Comparison of ENCODE assay signal across 24 mouse cellular contexts in genomic region chr6:137547555-137547954, GRCm38 (mm10).
"Had no signal": no experiment of that assay in that cellular context is flagged by ENCODE, and none has a peak within 500 bp of the region (broad histone marks: within the 10 kb centered on the region; RNA-seq: fewer than 3 reads in every experiment).

No protein-coding gene starts in this region.

- H3K4me3 ChIP-seq: forebrain, embryonic 15.5 days; heart, adult 2 months; heart, embryonic 13.5 days; hindbrain, embryonic 13.5 days; hindbrain, embryonic 15.5 days; kidney, embryonic 15.5 days; limb, embryonic 13.5 days; limb, embryonic 15.5 days; liver, embryonic 12.5 days had no signal

- H3K9me3 ChIP-seq: forebrain, embryonic 15.5 days; hindbrain, embryonic 13.5 days; hindbrain, embryonic 15.5 days; kidney, embryonic 15.5 days; limb, embryonic 13.5 days; limb, embryonic 15.5 days; liver, embryonic 12.5 days had no signal

- H3K27ac ChIP-seq: forebrain, embryonic 15.5 days; heart, adult 2 months; hindbrain, embryonic 13.5 days; hindbrain, embryonic 15.5 days; hindbrain, postnatal 0 days; kidney, embryonic 15.5 days; kidney, postnatal 0 days; limb, embryonic 13.5 days; limb, embryonic 15.5 days; liver, embryonic 12.5 days; liver, embryonic 14.5 days had no signal

- ATAC-seq: forebrain, embryonic 15.5 days; forebrain, postnatal 0 days; hindbrain, postnatal 0 days; intestine, embryonic 16.5 days had no signal

- H3K27me3 ChIP-seq: forebrain, embryonic 15.5 days; heart, embryonic 13.5 days; hindbrain, embryonic 13.5 days; hindbrain, embryonic 15.5 days; kidney, embryonic 15.5 days had no signal

- H3K36me3 ChIP-seq: forebrain, embryonic 15.5 days; heart, embryonic 13.5 days; hindbrain, embryonic 13.5 days; hindbrain, embryonic 15.5 days; kidney, embryonic 15.5 days; limb, embryonic 13.5 days; limb, embryonic 15.5 days; liver, embryonic 12.5 days had no signal

- H3K9ac ChIP-seq: forebrain, embryonic 15.5 days; forebrain, postnatal 0 days; heart, embryonic 13.5 days; hindbrain, embryonic 13.5 days; hindbrain, embryonic 15.5 days; kidney, embryonic 15.5 days; limb, embryonic 13.5 days; limb, embryonic 15.5 days; liver, embryonic 12.5 days; liver, embryonic 14.5 days had no signal

- DNase-seq: forebrain, postnatal 0 days; gastrocnemius, postnatal 14 days; gastrocnemius, postnatal 36 days; heart, adult 2 months; kidney, adult 11 months; kidney, adult 2 months; kidney, adult 9 months; kidney, postnatal 14 days; kidney, postnatal 36 days; layer of hippocampus, adult 9-11 months; layer of hippocampus, postnatal 36 days; left cerebral cortex, postnatal 4 days had no signal

- H3K4me2 ChIP-seq: forebrain, embryonic 15.5 days; heart, embryonic 13.5 days; hindbrain, embryonic 13.5 days; hindbrain, embryonic 15.5 days; kidney, embryonic 15.5 days; limb, embryonic 13.5 days; limb, embryonic 15.5 days; liver, embryonic 12.5 days had no signal

- H3K4me1 ChIP-seq: hindbrain, embryonic 15.5 days had no signal
